Mouse (Mus musculus) left cerebral cortex, adult 11 months (tissue): Measurements from ENCODE around the gene Vta1.

Experiments used
- DNase-seq: peaks from one replicate; pipeline ENCODE4 v3.0.0; 2022; ENCODE audit warnings: low spot score

Vta1 gene

DNA sequence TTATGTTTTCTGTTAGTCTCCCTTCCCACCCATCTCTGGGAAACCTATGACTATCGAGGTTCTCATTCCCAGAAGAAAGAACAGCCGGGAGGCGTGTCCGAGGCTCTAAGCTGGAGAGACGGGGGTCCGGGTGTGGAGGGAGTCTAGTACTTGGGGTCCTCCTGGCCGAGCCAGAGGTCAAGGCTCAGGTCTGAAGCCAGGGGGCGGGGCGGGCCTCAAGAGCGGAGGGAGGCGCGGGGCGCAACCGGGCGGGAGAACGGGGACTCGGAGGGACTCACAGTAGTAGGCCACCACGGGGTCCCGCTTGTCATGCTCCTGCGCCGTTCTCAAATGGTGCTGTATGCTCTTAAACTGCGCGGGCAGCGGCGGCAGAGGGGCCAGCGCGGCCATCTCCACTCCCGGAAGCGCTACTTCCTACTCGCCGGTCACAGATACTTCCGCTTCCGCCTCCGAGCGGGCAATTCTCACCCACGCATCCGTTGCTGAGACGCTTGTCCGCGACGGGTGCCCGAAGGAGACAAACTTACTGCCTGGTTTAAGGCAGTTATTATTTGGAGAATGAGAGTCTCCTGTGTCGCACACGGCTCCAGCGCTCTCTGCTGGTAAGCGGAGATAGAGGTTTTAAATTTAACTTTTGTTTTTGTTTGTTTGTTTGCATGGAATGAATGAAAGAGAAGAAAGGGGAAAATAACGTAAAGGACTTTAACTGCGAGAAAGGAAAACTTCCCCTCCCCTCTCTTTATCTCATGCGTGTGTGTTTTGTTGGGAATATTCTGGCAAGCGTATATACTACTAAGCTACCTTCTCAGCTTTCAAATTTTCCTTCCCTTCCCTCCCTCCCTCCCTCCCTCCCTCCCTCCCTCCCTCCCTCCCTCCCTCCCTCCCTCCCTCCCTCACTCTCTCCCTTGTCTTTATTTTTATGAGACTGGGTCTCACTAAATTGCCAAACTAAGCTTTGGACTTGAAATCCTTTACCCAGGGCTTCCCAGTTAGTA is at the start of gene Vta1, which contains the start of gene Nmbr:
Gene Vta1 (minus strand): TSS at position 489 of the 995 bp plus-strand sequence.
Gene Nmbr (plus strand): TSS at position 520 of the 995 bp plus-strand sequence.
- DNase-seq, result peak; percentile 97

DNA sequence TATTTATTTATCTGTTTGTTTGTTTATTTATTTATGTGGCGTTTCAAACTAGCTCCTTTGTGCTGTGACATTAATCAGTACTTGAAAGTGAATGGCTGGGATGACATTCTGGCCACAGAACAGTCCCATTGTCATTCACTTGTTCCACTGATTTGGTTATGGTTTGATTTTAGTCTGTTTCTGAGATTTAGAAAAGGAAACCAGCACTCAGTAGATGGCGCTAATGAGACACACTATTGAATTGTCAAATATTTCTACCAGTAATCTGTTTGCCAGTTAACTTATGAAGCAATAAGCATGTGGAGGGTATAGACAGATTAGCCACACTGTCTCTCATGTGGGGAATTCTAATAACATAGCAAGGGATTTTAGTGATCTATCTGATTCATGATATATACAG is 28.9 kb upstream of the Vta1 start:
- DNase-seq, result peak; percentile 62

GRCm38 (mm10) chr10:14725671-14726070 is 20.3 kb upstream of the Vta1 start:
- no peak for DNase-seq

GRCm38 (mm10) chr10:14718114-14718513 is 12.8 kb upstream of the Vta1 start, which contains the start of gene Gje1:
Gene Gje1, minus strand, starts transcription at chr10:14718214.
- DNase-seq, result no peak

- DNase-seq, result no peak
Observed at GRCm38 (mm10) chr10:14703830-14704420, 1.4 kb downstream of the Vta1 start.

- DNase-seq, result no peak
Observed at GRCm38 (mm10) chr10:14703239-14703638, 2.1 kb downstream of the Vta1 start.

DNA sequence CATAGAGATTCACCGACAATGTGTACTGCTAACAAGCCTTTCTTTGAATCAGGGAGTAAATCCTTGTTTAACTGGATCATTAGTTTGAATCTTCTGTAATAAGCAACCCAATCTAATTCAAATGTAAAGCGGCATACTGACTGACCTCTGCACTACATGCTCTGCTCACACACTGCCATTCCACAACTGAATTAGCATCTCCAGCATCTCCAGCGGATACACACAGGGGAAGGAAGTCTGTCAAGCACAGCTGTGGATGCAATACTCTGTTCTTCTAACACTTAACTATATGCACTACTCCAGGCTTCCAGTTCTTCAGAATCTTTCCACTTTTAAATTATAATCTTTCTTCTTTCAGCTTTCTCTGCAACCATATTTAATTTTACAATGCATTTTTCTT is 15.0 kb downstream of the Vta1 start:
- DNase-seq, result no peak

GRCm38 (mm10) chr10:14688785-14689442 is 16.4 kb downstream of the Vta1 start:
- no peak for DNase-seq

- no peak for DNase-seq
Observed at GRCm38 (mm10) chr10:14685663-14686062, 19.7 kb downstream of the Vta1 start.

- DNase-seq, result no peak
Observed at GRCm38 (mm10) chr10:14666147-14666546, 39.2 kb downstream of the Vta1 start.

GRCm38 (mm10) chr10:14660875-14661274 is 44.5 kb downstream of the Vta1 start:
- DNase-seq, result no peak

DNA sequence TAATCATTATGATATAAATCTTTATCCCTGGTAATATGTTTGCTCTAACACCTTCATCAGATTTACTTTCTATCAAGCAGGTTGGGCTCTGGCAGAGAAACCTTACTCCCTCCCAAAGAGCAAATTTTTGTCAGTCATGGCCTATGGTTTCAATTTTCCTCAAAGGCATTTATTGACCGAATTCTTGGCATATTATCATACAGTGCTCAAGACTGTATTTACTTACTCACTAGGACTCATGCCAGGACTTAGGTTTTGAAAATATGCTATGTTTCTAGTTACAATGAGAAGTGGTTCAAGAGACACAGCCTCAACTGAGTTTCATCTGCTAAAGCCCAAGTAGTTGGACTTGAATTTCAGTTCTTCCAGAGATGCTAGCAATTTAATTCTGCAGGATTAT is 65.7 kb downstream of the Vta1 start:
- no peak for DNase-seq

GRCm38 (mm10) chr10:14639043-14639442 is 66.3 kb downstream of the Vta1 start:
- no peak for DNase-seq

GRCm38 (mm10) chr10:14625706-14626105 is 79.7 kb downstream of the Vta1 start:
- no peak for DNase-seq

- DNase-seq, result no peak
Observed at GRCm38 (mm10) chr10:14619156-14619555, 86.2 kb downstream of the Vta1 start.

- DNase-seq, result no peak
Observed at GRCm38 (mm10) chr10:14618301-14618700, 87.1 kb downstream of the Vta1 start.

- no peak for DNase-seq
Observed at GRCm38 (mm10) chr10:14615441-14615840, 89.9 kb downstream of the Vta1 start.

DNA sequence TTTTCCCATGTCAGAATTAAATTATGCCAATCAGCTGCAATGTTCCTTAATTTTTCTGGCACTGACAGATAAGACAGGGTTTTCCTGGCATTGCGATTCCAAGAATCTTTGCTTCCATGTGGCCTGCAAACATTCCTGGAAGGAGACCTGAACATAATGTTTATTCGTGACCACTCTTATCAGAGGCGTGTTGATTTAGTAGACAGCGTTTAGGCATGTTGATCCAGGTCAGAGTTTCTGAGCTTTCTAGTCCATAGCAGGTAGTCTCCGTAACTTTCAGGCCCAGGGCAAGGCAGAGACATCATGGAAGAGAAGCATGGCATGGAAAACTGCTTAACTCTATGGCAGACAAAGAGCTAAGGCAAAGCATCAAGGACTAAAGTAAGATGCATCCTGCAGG is 97.8 kb downstream of the Vta1 start:
- no peak for DNase-seq
